Mouse (Mus musculus) intestine, embryonic 15.5 days (tissue): ENCODE measurements at regions not wholly inside any gene's neighbourhood (a gene's known extent, or its start where the extent isn't known, plus 50 kb on each side); places are given as distances from the start of the nearest gene placed in this dataset.
"Not testable (repeated sequence)": the region's sequence is repeated elsewhere in the genome, so short reads cannot be mapped to it uniquely, and the experiment has no call there.

Experiments
- ATAC-seq: fragments of 200-750 bp; cut with Nextera tagmentation; 2 replicates; pipeline ENCODE4 v1.8.0; 2017; ENCODE audit warnings: moderate TSS enrichment, moderate library complexity
- H3K27ac ChIP-seq: fragments of 300-500 bp; sonication (generic); 2 replicates; pipeline ENCODE4 v1.5.1; 2015; ENCODE audit warnings: mild to moderate bottlenecking, inconsistent platforms
- H3K27me3 ChIP-seq: fragments of 300-500 bp; sonication (generic); replicated peaks from 2 replicates; pipeline ENCODE4 v1.6.1; 2015; ENCODE audit warnings: inconsistent platforms
- H3K36me3 ChIP-seq: fragments of 300-500 bp; sonication (generic); 2 replicates; pipeline ENCODE4 v1.6.1; 2015; ENCODE audit warnings: inconsistent platforms
- H3K4me1 ChIP-seq: fragments of 300-500 bp; sonication (generic); replicated peaks from 2 replicates; pipeline ENCODE4 v1.6.1; 2015; ENCODE audit warnings: inconsistent platforms
- H3K4me2 ChIP-seq: fragments of 300-500 bp; sonication (generic); replicated peaks from 2 replicates; pipeline ENCODE4 v1.6.1; 2015; ENCODE audit warnings: mild to moderate bottlenecking, inconsistent platforms
- H3K4me3 ChIP-seq: fragments of 300-500 bp; sonication (generic); replicated peaks from 2 replicates; pipeline ENCODE4 v1.5.1; 2015; ENCODE audit warnings: inconsistent platforms
- H3K9ac ChIP-seq: fragments of 300-500 bp; sonication (generic); 2 replicates; pipeline ENCODE4 v1.6.1; 2015; ENCODE audit warnings: inconsistent platforms
- H3K9me3 ChIP-seq: fragments of 300-500 bp; sonication (generic); 2 replicates; pipeline ENCODE4 v1.6.1; 2016; ENCODE audit warnings: inconsistent platforms
- WGBS: fragments of 180-500 bp; shearing (Covaris S2); methylation state at CpG from one replicate; pipeline ENCODE4 v1.1.7; 2015; 5-methylcytosine and 5-hydroxymethylcytosine counted together

GRCm38 (mm10) chr13:103612720-103613332 lies 161.6 kb downstream of the Srek1 start:
- Histone ChIP-seq H3K27ac (no peak overlapping the region), H3K4me2 (0 out of 2 replicates have a peak overlapping the region, but pooled peaks have one; percentile 17), H3K27me3 (no peaks in the 10 kb centered on the region), H3K36me3 (no peaks in the 10 kb centered on the region), H3K9ac (no peak overlapping the region), H3K4me3 (no peak overlapping the region), H3K9me3 (no peaks in the 10 kb centered on the region), H3K4me1 (no peaks in the 10 kb centered on the region)
- no peak for ATAC-seq
- WGBS: 40% methylated on average over 11 of the region's 11 CpGs

- Histone ChIP-seq H3K4me2 (no peak overlapping the region), H3K4me1 (no peaks in the 10 kb centered on the region), H3K36me3 (no peaks in the 10 kb centered on the region), H3K9me3 (no peaks in the 10 kb centered on the region), H3K4me3 (no peak overlapping the region), H3K27ac (no peak overlapping the region), H3K9ac (no peak overlapping the region), H3K27me3 (no peaks in the 10 kb centered on the region)
- 83% methylated on average over 5 of the region's 5 CpGs for WGBS
- ATAC-seq: no peak
Observed at GRCm38 (mm10) chr13:103602302-103602701, 172.1 kb downstream of the Srek1 start.

- Histone ChIP-seq H3K4me1 (no peaks in the 10 kb centered on the region), H3K36me3 (no peaks in the 10 kb centered on the region), H3K9me3 (no peaks in the 10 kb centered on the region), H3K4me3 (no peak overlapping the region), H3K27ac (no peak overlapping the region), H3K9ac (no peak overlapping the region), H3K27me3 (no peaks in the 10 kb centered on the region), H3K4me2 (no peak overlapping the region)
- 90% methylated on average over 16 of the region's 16 CpGs for WGBS
- no peak for ATAC-seq
Observed at GRCm38 (mm10) chr13:103592371-103592770, 182.0 kb downstream of the Srek1 start.

GRCm38 (mm10) chr13:103591874-103592273 lies 182.5 kb downstream of the Srek1 start:
- Histone ChIP-seq H3K27me3 (no peaks in the 10 kb centered on the region), H3K4me1 (no peaks in the 10 kb centered on the region), H3K9me3 (no peaks in the 10 kb centered on the region), H3K4me2 (no peak overlapping the region), H3K36me3 (no peaks in the 10 kb centered on the region), H3K4me3 (no peak overlapping the region), H3K9ac (no peak overlapping the region), H3K27ac (no peak overlapping the region)
- WGBS: 88% methylated on average over 6 of the region's 6 CpGs
- ATAC-seq: no peak

DNA sequence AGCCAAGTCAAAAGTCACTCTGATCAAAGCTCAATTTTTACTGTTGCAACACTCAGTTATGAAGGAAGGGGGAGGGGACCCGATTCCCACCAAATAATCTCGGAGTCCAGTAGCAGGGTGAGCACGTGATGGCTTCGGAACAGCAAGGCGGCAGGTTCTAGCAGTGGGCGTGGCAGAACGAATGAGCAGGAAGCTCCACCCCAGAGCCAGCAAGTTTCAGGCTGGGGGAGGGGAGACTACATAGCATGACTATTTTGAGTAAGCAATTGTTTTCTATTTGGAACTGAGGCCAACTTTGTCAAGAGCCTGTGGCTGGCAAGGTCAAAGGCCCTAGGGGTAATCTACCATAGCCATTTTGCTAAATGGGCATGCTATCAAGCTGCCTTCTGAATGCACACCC lies 183.0 kb downstream of the Srek1 start:
- not testable (repeated sequence) for H3K4me1 ChIP-seq, ATAC-seq, H3K36me3 ChIP-seq, H3K27me3 ChIP-seq, H3K9me3 ChIP-seq, H3K4me3 ChIP-seq, H3K27ac ChIP-seq, H3K9ac ChIP-seq, H3K4me2 ChIP-seq
- 62% methylated on average over 7 of the region's 7 CpGs for WGBS

DNA sequence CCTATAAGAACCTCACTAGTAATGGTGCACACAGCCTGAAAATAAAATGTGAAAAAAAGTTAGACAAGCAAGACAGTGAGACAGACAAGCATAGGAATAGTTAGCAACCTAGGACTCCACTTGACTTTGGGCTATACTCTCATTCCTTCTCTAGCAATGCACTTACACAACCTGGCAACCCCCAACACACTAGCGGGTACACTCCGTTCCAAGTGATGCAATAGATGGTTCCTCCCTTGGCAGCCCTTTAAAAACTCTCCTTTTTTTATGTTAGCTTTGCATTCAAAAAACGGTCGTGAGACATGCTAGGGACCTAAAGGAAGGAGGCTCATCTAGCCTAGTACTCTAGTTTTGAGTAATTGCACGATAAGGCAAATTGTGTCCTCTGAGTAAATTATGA lies 184.8 kb downstream of the Srek1 start:
- H3K4me2 ChIP-seq: no peak overlapping the region
- no peaks in the 10 kb centered on the region for H3K4me1 ChIP-seq
- H3K27ac ChIP-seq: no peak overlapping the region
- no peaks in the 10 kb centered on the region for H3K36me3 ChIP-seq
- WGBS: 89% methylated on average over 5 of the region's 5 CpGs
- H3K4me3 ChIP-seq: no peak overlapping the region
- no peak for ATAC-seq
- H3K27me3 ChIP-seq: no peaks in the 10 kb centered on the region
- H3K9ac ChIP-seq: no peak overlapping the region
- H3K9me3 ChIP-seq: no peaks in the 10 kb centered on the region

DNA sequence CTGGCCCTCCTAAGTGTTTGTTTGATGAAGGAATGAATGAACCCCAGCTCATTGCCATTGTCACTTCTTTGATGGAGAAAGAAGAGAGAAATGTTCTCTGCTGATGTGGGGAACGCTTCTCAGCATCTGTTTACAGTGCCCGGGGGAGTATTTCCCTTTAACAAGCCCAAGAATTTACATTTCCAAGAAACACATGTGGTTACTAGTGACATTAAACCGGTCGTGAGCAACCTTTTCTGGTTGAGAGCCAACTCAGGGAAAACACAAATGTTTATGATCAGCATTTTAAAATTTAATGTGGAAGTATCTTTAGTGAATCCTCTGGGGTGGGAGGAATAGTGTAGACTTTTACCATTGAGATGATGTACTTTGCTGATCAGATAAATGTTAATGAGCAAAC lies 197.6 kb downstream of the Srek1 start:
- 43% methylated on average over 4 of the region's 4 CpGs for WGBS
- Histone ChIP-seq H3K27ac (no peak overlapping the region), H3K27me3 (no peaks in the 10 kb centered on the region), H3K9ac (no peak overlapping the region), H3K4me3 (no peak overlapping the region), H3K4me1 (no peaks in the 10 kb centered on the region), H3K36me3 (no peaks in the 10 kb centered on the region), H3K4me2 (no peak overlapping the region), H3K9me3 (no peaks in the 10 kb centered on the region)
- no peak for ATAC-seq

- H3K36me3 ChIP-seq: no peaks in the 10 kb centered on the region
- H3K9ac ChIP-seq: no peak overlapping the region
- H3K4me2 ChIP-seq: no peak overlapping the region
- no peak overlapping the region for H3K4me3 ChIP-seq
- 63% methylated on average over 8 of the region's 8 CpGs for WGBS
- ATAC-seq: no peak
- no peaks in the 10 kb centered on the region for H3K4me1 ChIP-seq
- no peaks in the 10 kb centered on the region for H3K9me3 ChIP-seq
- H3K27ac ChIP-seq: no peak overlapping the region
- H3K27me3 ChIP-seq: no peaks in the 10 kb centered on the region
Observed at GRCm38 (mm10) chr13:103564715-103565114, 209.7 kb downstream of the Srek1 start.

GRCm38 (mm10) chr13:103561795-103562705 lies 212.4 kb downstream of the Srek1 start:
- Histone ChIP-seq H3K27me3 (no peaks in the 10 kb centered on the region), H3K4me2 (no peak overlapping the region), H3K4me1 (no peaks in the 10 kb centered on the region), H3K36me3 (no peaks in the 10 kb centered on the region), H3K9me3 (no peaks in the 10 kb centered on the region), H3K27ac (no peak overlapping the region), H3K4me3 (no peak overlapping the region), H3K9ac (no peak overlapping the region)
- WGBS: 88% methylated on average over 26 of the region's 26 CpGs
- ATAC-seq: no peak

DNA sequence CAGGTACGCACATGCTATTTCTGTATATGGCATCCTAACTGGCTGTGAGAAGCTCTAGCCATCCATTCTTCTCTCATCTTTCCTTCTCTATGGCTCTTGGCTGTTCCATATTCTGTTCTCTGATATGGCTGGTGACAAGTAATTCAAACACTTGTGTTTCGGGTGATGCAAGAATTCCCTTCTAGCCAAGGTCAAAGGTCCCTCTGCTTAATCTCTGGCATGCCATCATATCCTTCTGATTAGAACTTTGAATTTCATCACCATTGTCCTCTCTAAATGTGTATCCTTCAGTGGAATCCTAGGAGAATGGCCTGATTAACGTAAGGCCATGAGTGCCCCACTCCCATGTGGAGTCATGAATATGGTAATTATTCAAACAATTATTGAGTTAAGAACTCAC lies 215.5 kb downstream of the Srek1 start:
- Histone ChIP-seq H3K36me3 (no peaks in the 10 kb centered on the region), H3K4me1 (no peaks in the 10 kb centered on the region), H3K4me2 (no peak overlapping the region), H3K4me3 (no peak overlapping the region), H3K9me3 (no peaks in the 10 kb centered on the region), H3K27ac (no peak overlapping the region), H3K9ac (no peak overlapping the region), H3K27me3 (no peaks in the 10 kb centered on the region)
- no peak for ATAC-seq
- WGBS: 85% methylated on average over 3 of the region's 3 CpGs

GRCm38 (mm10) chr13:103539577-103539976 lies 205.3 kb upstream of the Mast4 start:
- H3K27ac ChIP-seq: no peak overlapping the region
- no peak for ATAC-seq
- no peaks in the 10 kb centered on the region for H3K4me1 ChIP-seq
- no peaks in the 10 kb centered on the region for H3K9me3 ChIP-seq
- no peak overlapping the region for H3K9ac ChIP-seq
- WGBS: 69% methylated on average over 10 of the region's 10 CpGs
- H3K4me3 ChIP-seq: no peak overlapping the region
- H3K4me2 ChIP-seq: no peak overlapping the region
- no peaks in the 10 kb centered on the region for H3K27me3 ChIP-seq
- H3K36me3 ChIP-seq: no peaks in the 10 kb centered on the region

- H3K9me3 ChIP-seq: no peaks in the 10 kb centered on the region
- 73% methylated on average over 1 of the region's 1 CpGs for WGBS
Observed at GRCm38 (mm10) chr13:103513825-103514224, 179.5 kb upstream of the Mast4 start.

DNA sequence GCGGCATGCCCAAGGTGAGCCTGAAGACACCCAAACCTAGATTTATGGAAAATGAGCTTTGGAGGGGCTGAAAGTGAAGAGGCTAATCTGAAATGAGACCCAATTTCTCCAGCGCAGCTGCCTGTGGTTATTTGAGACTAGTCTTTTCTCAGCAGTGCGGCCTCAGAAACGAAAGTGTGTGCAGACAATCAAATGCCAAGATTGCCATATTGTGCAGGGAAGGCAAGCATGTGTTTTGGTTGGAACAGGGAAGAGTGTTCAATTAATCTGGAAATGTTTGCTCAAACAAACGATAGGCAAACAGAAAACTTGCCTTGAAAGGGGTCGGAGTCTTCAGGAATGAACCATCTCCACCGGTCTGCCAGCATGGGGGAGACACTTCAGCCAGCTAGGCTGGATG lies 178.2 kb upstream of the Mast4 start:
- 69% methylated on average over 7 of the region's 7 CpGs for WGBS
- H3K9ac ChIP-seq: no peak overlapping the region
- no peak overlapping the region for H3K4me2 ChIP-seq
- no peaks in the 10 kb centered on the region for H3K36me3 ChIP-seq
- H3K9me3 ChIP-seq: no peaks in the 10 kb centered on the region
- H3K27ac ChIP-seq: no peak overlapping the region
- H3K4me3 ChIP-seq: no peak overlapping the region
- no peak for ATAC-seq
- H3K4me1 ChIP-seq: no peaks in the 10 kb centered on the region
- H3K27me3 ChIP-seq: no peaks in the 10 kb centered on the region

More at GRCm38 (mm10) chr13:103513825-103514224, 179.5 kb upstream of the Mast4 start:
- Histone ChIP-seq H3K27ac (no peak overlapping the region), H3K4me2 (no peak overlapping the region), H3K9ac (no peak overlapping the region), H3K36me3 (no peaks in the 10 kb centered on the region), H3K27me3 (no peaks in the 10 kb centered on the region), H3K4me3 (no peak overlapping the region), H3K4me1 (no peaks in the 10 kb centered on the region)
- no peak for ATAC-seq
